Mouse (Mus musculus): ENCODE measurements around the gene Clca3a2. TPM values are rescaled to one million over a fixed set of nuclear protein-coding genes. Genes with fewer than 3 reads are reported as not detected.

Gene Clca3a2
- total RNA-seq, 2 experiments from 2014 or later: not detected

Other genes with a start within 250 kb of the Clca3a2 start
- 10 to 100 TPM; 45.4 to 47.8 TPM for gene Hs2st1, start 249.3 kb downstream of the Clca3a2 start, total RNA-seq (2021)
- gene Selenof, start 249.2 kb downstream of the Clca3a2 start, total RNA-seq (2021): 100 to 1,000 TPM; 226 to 249 TPM
- 10 to 100 TPM; 61.6 to 63.1 TPM for gene Sh3glb1, start 99.2 kb downstream of the Clca3a2 start, total RNA-seq (2021)
- under 1 TPM in 1 of 2 experiments, not detected in 1; 0.10 TPM for gene Clca3a1, start 58.5 kb downstream of the Clca3a2 start, total RNA-seq (2021)
- not detected for gene Clca3b, start 29.9 kb upstream of the Clca3a2 start, total RNA-seq (2021)
- not detected for gene Clca4b, start 113.0 kb upstream of the Clca3a2 start, total RNA-seq (2021)
- gene Clca4a, start 155.6 kb upstream of the Clca3a2 start, total RNA-seq (2021): not detected
- gene Clca1, start 213.3 kb upstream of the Clca3a2 start, total RNA-seq (2021): not detected

Data from layer of hippocampus, postnatal 36 days (tissue).